Mouse (Mus musculus): Measurements from ENCODE around the gene Hoxb8.

Gene Hoxb8

DNA sequence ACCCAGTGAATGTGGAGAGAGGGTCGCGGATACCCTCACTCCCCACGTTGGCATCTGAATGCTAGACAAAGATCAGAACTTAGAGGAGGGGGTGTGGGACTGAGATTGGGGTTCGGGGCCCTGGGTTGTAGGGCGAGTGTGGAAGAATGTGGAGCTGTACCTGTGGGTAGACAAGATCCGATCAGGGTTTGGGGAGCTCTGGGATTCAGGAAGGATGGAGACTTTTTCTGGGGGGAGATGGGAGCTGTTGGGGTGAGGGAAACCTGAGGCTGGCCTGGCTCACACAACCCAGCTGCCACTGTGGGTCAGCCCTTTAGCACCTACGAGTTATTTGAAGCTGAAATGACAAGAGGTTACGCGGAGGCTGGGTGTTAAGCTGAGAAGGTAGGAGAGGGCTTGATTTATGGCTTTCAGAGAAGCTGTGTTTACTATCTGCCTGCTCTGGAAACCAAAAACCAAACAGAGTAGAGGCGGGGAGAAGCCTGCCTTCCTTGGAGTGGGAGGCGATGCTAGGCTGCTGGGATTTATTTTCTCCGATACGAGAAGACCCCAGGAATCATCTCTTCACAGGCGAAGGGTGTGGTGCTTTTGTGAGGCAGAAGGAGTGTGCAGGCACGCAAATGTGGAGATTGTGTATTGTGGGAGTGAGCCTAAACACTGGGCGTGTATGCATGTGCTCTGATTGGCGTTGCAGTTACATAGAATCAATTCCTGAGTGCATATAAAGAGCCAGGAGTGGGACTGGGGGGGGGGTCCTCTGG is 51.7 kb downstream of the Hoxb8 start:
- DNase-seq (ENCODE audit: low spot score in 2 of 2) = no peak

GRCm38 (mm10) chr11:96334002-96334364 is 52.3 kb downstream of the Hoxb8 start:
- no peak for DNase-seq (ENCODE audit: low spot score in 2 of 2)
